Mouse (Mus musculus): Measurements from ENCODE around the gene Tssk6.

DNA sequence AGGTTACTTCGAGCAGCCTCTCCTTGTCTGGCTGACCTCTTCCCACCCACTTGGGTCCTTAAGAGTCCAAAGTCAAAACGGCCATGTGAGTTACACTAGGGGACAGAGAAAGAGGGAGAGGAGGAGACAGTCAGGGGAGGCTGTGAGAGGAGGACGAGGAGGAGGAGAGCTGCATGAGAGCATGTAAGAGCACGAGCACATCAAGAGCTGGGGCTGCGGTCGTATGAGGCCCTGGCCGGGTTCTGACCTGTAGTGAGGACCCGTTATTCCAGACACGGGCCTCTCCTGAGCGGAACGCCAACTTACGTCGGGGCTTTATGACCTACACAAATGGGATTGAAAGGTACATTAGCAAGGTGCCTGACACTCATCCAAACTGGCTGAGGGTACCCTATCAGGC lies 9.9 kb downstream of the Tssk6 start:
- no peak for TF ChIP-seq GATA1 (IDR thresholded peaks at IDR 0.05; ENCODE audit: borderline replicate concordance, low read length)
- TF ChIP-seq FLI1 (IDR thresholded peaks at IDR 0.05; ENCODE audit: low read length) = no peak

Data from megakaryocyte, embryonic 14.5 days (primary cell).